Mouse (Mus musculus): ENCODE measurements around the gene Dlg1.
A peak's percentile ranks its signal among the peaks of the same experiment; 100 is the strongest.

Gene Dlg1

GRCm38 (mm10) chr16:31905331-31905730 lies 242.1 kb downstream of the Dlg1 start:
- DNase-seq (ENCODE audit: low read depth, low spot score): no peak

GRCm38 (mm10) chr16:31905891-31906825 lies 242.9 kb downstream of the Dlg1 start:
- no peak for DNase-seq (ENCODE audit: low read depth, low spot score)

- no peak for DNase-seq (ENCODE audit: low read depth, low spot score)
Observed at GRCm38 (mm10) chr16:31906896-31907295, 243.7 kb downstream of the Dlg1 start.

GRCm38 (mm10) chr16:31908959-31909358 lies 245.7 kb downstream of the Dlg1 start:
- DNase-seq (ENCODE audit: low read depth, low spot score): no peak

GRCm38 (mm10) chr16:31910281-31910847 lies 247.1 kb downstream of the Dlg1 start:
- no peak for DNase-seq (ENCODE audit: low read depth, low spot score)

- no peak for DNase-seq (ENCODE audit: low read depth, low spot score)
Observed at GRCm38 (mm10) chr16:31917776-31918175, 254.5 kb downstream of the Dlg1 start.

GRCm38 (mm10) chr16:31918248-31918724 lies 255.0 kb downstream of the Dlg1 start:
- DNase-seq (ENCODE audit: low read depth, low spot score): peak; percentile 42

- no peak for DNase-seq (ENCODE audit: low read depth, low spot score)
Observed at GRCm38 (mm10) chr16:31924368-31924767, 261.1 kb downstream of the Dlg1 start.
